Mouse (Mus musculus) liver, embryonic 16.5 days (tissue): ENCODE data around the gene Spsb1. TPM values are rescaled to one million over a fixed set of nuclear protein-coding genes. Genes with fewer than 3 reads are reported as not detected.

Source experiments
- ATAC-seq: fragments of 200-750 bp; cut with Nextera tagmentation; 2 replicates; pipeline ENCODE4 v1.8.0; 2017; ENCODE audit warnings: low read depth, mild to moderate bottlenecking, moderate number of reproducible peaks, moderate library complexity
- H3K27ac ChIP-seq: fragments of 300-500 bp; sonication (generic); 2 replicates; pipeline ENCODE4 v1.5.1; 2014; ENCODE audit warnings: mild to moderate bottlenecking, low read length
- H3K27me3 ChIP-seq: fragments of 300-500 bp; sonication (generic); 2 replicates; pipeline ENCODE4 v1.6.1; 2014; ENCODE audit warnings: low read depth, low read length, mixed read lengths; ENCODE audit not compliant: control insufficient read depth, insufficient read depth
- H3K36me3 ChIP-seq: fragments of 300-500 bp; sonication (generic); 2 replicates; pipeline ENCODE4 v1.6.1; 2014; ENCODE audit warnings: mild to moderate bottlenecking; ENCODE audit not compliant: control insufficient read depth, insufficient read depth
- H3K4me1 ChIP-seq: fragments of 300-500 bp; sonication (generic); 2 replicates; pipeline ENCODE4 v1.6.1; 2014; ENCODE audit warnings: low read depth, low read length, mixed read lengths; ENCODE audit not compliant: control insufficient read depth
- H3K4me2 ChIP-seq: fragments of 300-500 bp; sonication (generic); 2 replicates; pipeline ENCODE4 v1.6.1; 2014; ENCODE audit warnings: low read depth, low read length, mixed read lengths
- H3K4me3 ChIP-seq: fragments of 300-500 bp; sonication (generic); 2 replicates; pipeline ENCODE4 v1.5.1; 2014; ENCODE audit warnings: low read depth, mild to moderate bottlenecking, low read length
- H3K9ac ChIP-seq: fragments of 300-500 bp; sonication (generic); 2 replicates; pipeline ENCODE4 v1.6.1; 2014; ENCODE audit warnings: low read depth, low read length
- H3K9me3 ChIP-seq: fragments of 300-500 bp; sonication (generic); replicated peaks from 2 replicates; pipeline ENCODE4 v1.6.1; 2016; ENCODE audit warnings: low read length; ENCODE audit not compliant: control insufficient read depth
- WGBS: fragments of 180-500 bp; shearing (Covaris S2); extraction: QIAGEN DNeasy Blood & Tissue Kit; methylation state at CpG from one replicate; pipeline ENCODE4 v1.1.7; 2014; ENCODE audit not compliant: insufficient replicate concordance; 5-methylcytosine and 5-hydroxymethylcytosine counted together
- polyA plus RNA-seq: library from polyadenylated mRNA; unstranded; fragments of >200 nt; fragmentation: Nextera tagmentation; extraction: Ambion mirVana; gene quantifications from 2 replicates; pipeline ENCODE4 v1.2.1, GENCODE M21; 2015

The Spsb1 gene
- polyA plus RNA-seq, 1 experiment from 2014 or later = 0.89 TPM

DNA sequence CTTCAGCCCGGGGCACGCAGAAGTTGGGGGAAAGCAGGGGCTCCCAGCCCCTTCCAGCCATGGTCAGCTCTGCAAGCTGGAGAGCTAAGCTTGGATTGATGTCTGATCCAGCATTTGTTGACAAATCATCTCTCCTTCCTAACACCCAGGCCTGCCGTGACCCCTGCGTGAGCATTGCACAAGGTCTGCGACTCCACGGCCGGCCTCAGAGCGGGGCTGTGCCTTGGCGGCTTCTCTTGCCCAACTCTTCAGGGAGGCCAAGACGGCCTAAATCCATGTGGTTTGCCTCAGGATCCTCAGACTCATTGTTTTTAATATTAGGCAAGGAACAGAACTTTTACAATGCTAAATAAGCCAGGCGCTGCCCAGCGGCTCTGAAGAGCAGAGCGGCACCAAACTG is 3.6 kb downstream of the Spsb1 start:
- peaks cover 13% of the 10 kb centered on the region for H3K4me1 ChIP-seq
- H3K36me3 ChIP-seq = no peaks in the 10 kb centered on the region
- no peak overlapping the region for H3K4me3 ChIP-seq
- ATAC-seq = no peak
- no peak overlapping the region for H3K9ac ChIP-seq
- 66% methylated on average over 13 of the region's 13 CpGs for WGBS
- no peak overlapping the region for H3K27ac ChIP-seq
- H3K9me3 ChIP-seq = no peaks in the 10 kb centered on the region
- H3K4me2 ChIP-seq = no peak overlapping the region
- H3K27me3 ChIP-seq = peaks cover 54% of the 10 kb centered on the region

DNA sequence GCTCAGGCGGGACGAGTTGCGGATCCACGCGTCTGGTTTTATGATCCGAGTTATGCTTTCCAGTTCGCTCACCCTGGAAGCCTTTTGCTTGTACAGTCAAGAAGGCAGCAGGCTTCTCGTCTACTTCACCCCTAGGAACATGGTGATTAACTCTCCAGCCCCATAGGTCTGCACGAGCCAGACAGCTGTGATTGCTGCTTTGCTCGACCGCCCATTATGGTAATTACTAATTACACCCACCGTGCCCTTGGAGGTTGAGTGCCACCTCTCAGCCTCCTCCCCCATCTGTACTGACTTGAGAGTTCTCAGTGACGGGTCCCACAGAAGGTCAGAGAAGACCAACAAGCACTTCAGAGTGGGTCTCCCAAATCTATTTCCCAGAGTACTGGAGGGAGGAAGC is 5.2 kb downstream of the Spsb1 start:
- H3K27ac ChIP-seq = no peak overlapping the region
- ATAC-seq = no peak
- H3K27me3 ChIP-seq = peaks cover 52% of the 10 kb centered on the region
- H3K36me3 ChIP-seq = no peaks in the 10 kb centered on the region
- H3K4me1 ChIP-seq = peaks cover 3% of the 10 kb centered on the region
- H3K4me2 ChIP-seq = no peak overlapping the region
- 64% methylated on average over 13 of the region's 13 CpGs for WGBS
- no peak overlapping the region for H3K9ac ChIP-seq
- H3K4me3 ChIP-seq = no peak overlapping the region
- no peaks in the 10 kb centered on the region for H3K9me3 ChIP-seq

DNA sequence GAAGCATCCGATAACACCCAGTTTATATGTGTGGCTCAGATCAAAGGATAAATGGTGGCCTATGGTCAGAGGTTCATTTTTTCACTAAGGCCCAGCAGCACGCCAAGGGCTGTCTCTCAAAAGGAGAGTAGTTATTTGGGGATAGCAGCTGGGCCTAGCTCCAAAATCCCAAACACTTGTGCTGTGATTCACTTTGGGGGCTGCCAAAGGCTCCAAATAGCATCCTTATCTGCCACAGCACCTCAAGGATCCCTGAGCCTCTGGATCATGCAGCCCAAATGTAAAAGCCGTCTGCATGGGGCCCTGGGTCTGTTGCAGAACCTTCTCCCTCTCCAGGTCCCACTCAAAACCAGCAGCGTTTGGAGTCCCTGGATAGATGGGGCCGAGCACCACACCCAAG is 6.7 kb downstream of the Spsb1 start:
- Histone ChIP-seq H3K4me2 (no peak overlapping the region), H3K9ac (no peak overlapping the region), H3K9me3 (no peaks in the 10 kb centered on the region), H3K27ac (no peak overlapping the region), H3K27me3 (peaks cover 36% of the 10 kb centered on the region), H3K4me1 (no peaks in the 10 kb centered on the region), H3K4me3 (no peak overlapping the region), H3K36me3 (no peaks in the 10 kb centered on the region)
- ATAC-seq = no peak
- WGBS = 65% methylated on average over 5 of the region's 5 CpGs

DNA sequence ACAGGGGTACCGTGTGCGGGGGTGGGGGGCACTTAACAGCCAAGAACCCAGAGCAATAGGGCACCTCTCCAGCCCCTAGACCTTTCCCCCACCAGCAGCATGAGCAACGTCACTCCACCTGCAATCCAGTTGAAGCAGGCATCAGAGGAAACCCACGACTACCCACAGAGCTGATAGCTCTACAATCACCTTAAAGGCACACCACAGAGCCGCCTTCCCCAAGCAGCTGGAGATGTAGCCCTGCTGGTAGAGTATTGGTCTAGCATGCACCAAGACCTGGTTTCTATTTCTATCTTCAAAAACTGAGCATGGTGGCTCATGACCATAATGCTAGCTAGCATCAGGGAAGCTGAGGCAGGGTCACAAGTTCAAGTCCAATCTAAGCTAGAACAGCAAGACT is 7.4 kb downstream of the Spsb1 start:
- Histone ChIP-seq H3K9me3 (no peaks in the 10 kb centered on the region), H3K9ac (no peak overlapping the region), H3K27me3 (peaks cover 29% of the 10 kb centered on the region), H3K36me3 (no peaks in the 10 kb centered on the region), H3K27ac (no peak overlapping the region), H3K4me2 (no peak overlapping the region), H3K4me1 (no peaks in the 10 kb centered on the region), H3K4me3 (no peak overlapping the region)
- 46% methylated on average over 5 of the region's 5 CpGs for WGBS
- ATAC-seq = no peak

GRCm38 (mm10) chr4:149945194-149945593 is 9.6 kb downstream of the Spsb1 start:
- no peaks in the 10 kb centered on the region for H3K36me3 ChIP-seq
- H3K4me3 ChIP-seq = no peak overlapping the region
- H3K4me2 ChIP-seq = no peak overlapping the region
- H3K9ac ChIP-seq = no peak overlapping the region
- no peak for ATAC-seq
- no peaks in the 10 kb centered on the region for H3K4me1 ChIP-seq
- H3K9me3 ChIP-seq = no peaks in the 10 kb centered on the region
- H3K27me3 ChIP-seq = peaks cover 22% of the 10 kb centered on the region
- WGBS = 47% methylated on average over 9 of the region's 9 CpGs
- no peak overlapping the region for H3K27ac ChIP-seq

GRCm38 (mm10) chr4:149944214-149944613 is 10.6 kb downstream of the Spsb1 start:
- H3K36me3 ChIP-seq = no peaks in the 10 kb centered on the region
- H3K9me3 ChIP-seq = no peaks in the 10 kb centered on the region
- H3K4me2 ChIP-seq = no peak overlapping the region
- no peaks in the 10 kb centered on the region for H3K4me1 ChIP-seq
- ATAC-seq = no peak
- no peak overlapping the region for H3K4me3 ChIP-seq
- 42% methylated on average over 12 of the region's 12 CpGs for WGBS
- no peak overlapping the region for H3K9ac ChIP-seq
- H3K27me3 ChIP-seq = peaks cover 17% of the 10 kb centered on the region
- H3K27ac ChIP-seq = no peak overlapping the region

DNA sequence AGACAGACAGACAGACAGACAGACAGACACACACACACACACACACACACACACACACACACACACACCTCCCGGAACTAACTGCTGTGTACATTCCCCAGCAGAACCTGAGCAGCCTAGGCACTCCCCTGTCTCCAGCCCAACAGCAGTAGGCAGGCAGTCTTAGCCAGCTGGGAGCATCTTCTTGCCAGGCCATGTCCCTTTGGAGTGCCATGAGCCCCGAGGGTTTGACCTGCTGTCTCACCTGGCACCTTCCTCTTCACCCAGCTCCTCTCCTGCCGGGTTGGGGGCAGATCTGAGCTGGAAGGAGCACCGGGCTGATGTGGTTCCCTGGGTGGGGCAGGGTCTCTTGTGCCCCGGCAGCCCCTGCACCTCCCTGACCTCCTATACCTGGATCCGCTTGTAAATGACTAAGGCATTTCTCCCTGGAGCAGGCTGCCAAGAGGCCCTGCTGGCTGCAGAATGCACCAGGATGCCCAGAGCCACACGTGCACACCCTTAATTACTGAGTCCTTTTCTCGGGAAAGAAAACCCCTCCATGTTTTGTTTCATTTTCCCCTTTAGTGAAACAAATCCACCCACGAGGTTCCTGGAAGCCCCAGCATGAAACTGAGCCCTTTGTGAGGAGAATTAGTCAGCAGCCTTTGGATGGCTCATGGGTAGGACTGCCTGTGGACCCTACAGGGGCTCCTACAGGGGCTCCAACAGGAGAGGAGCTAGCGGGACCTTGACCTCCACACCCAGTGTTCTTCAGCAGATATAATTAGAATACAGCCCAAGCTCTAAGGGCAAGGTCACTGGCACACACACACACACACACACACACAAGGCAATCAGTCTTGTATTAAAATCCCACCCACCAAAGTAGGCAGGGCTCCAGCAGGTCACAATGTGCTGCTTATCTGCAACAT is 11.8 kb downstream of the Spsb1 start:
- H3K4me3 ChIP-seq = no peak overlapping the region
- H3K9ac ChIP-seq = no peak overlapping the region
- H3K4me1 ChIP-seq = no peaks in the 10 kb centered on the region
- peaks cover 14% of the 10 kb centered on the region for H3K27me3 ChIP-seq
- ATAC-seq = no peak
- H3K4me2 ChIP-seq = no peak overlapping the region
- H3K27ac ChIP-seq = no peak overlapping the region
- no peaks in the 10 kb centered on the region for H3K9me3 ChIP-seq
- no peaks in the 10 kb centered on the region for H3K36me3 ChIP-seq
- 32% methylated on average over 10 of the region's 10 CpGs for WGBS

DNA sequence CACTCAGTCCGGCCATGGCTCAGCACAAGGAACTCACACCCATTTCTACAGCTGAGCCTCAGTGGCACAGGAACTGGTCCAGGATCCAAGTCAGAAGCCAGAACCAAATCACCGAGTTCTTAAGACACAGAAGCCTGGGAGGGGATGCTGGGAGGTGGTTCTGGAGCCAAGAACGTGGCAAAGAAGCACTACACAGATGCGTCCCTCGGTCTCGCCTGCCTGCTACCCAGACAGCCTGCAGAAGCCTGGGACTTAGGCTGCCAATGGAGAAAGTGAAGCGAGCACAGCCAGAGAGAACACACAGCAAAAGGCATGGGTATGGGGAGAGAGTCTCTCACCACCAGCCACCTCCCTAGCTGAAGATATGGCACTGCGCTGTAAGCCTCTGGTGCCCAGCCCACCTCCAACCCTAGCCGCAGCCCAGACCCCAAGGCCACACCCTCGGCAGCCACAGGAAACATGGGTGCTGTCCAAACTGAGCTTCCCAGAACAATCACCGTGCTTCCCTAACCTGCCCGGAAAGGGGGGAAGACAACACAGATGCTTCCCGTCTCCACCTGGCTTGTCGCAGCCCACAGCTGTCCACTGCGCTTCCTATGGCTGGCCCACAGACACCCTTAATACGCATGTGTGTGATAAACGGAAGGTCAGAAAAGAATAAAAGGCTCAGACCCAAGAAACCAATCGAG is 13.6 kb downstream of the Spsb1 start:
- no peak overlapping the region for H3K27ac ChIP-seq
- H3K9me3 ChIP-seq = no peaks in the 10 kb centered on the region
- H3K27me3 ChIP-seq = peaks cover 14% of the 10 kb centered on the region
- H3K4me2 ChIP-seq = no peak overlapping the region
- no peaks in the 10 kb centered on the region for H3K36me3 ChIP-seq
- ATAC-seq = no peak
- H3K4me3 ChIP-seq = no peak overlapping the region
- no peaks in the 10 kb centered on the region for H3K4me1 ChIP-seq
- 54% methylated on average over 18 of the region's 18 CpGs for WGBS
- H3K9ac ChIP-seq = no peak overlapping the region

- ATAC-seq = no peak
- H3K4me3 ChIP-seq = no peak overlapping the region
- 68% methylated on average over 8 of the region's 8 CpGs for WGBS
- no peaks in the 10 kb centered on the region for H3K36me3 ChIP-seq
- H3K9ac ChIP-seq = no peak overlapping the region
- no peak overlapping the region for H3K4me2 ChIP-seq
- no peaks in the 10 kb centered on the region for H3K9me3 ChIP-seq
- no peaks in the 10 kb centered on the region for H3K4me1 ChIP-seq
- no peak overlapping the region for H3K27ac ChIP-seq
- no peaks in the 10 kb centered on the region; the same call in 1 of the 2 replicates for H3K27me3 ChIP-seq
These were observed 16.1 kb downstream of the Spsb1 start for GRCm38 (mm10) chr4:149938701-149939100.
